Mouse (Mus musculus): Measurements from ENCODE around the gene Scn9a. TPM values are rescaled to one million over a fixed set of nuclear protein-coding genes. Genes with fewer than 3 reads are reported as not detected.

Scn9a gene
- polyA plus RNA-seq, 2 experiments = 0.12 to 0.35 TPM

DNA sequence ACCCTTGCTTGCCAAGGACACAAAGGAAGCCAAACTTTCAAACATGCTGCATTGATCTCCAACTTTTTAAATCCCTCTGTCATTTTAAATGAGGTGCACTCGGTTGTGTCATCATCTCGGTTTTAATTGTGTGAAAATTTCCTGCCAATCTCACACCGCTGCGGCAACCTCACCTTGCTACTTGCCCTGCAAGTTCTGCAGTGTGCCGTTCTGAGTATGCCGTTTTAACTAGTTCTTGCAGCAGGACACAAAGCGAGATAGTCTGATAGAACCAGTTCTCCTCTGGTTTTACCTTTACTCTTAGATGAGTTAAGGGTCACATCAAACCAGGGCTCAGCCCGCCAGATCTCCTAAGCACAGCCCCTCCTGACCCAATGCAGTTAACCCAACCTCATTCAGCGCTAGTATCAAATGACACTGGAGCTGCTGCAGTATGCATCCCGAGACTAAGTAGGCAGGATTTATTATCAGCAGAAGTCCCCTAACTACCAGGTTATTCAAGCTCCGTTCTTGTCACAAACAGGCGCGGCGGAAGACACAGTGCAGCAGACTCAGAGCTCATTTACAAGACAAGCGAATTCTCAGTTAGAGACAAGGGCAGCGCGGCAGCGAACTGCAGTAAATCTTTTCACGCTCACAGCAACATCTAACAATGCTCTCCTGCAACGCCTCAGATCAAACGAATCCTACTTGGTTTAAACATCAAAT lies 194.8 kb downstream of the Scn9a start:
- DNase-seq (ENCODE audit: low spot score) (peak; percentile 5), ATAC-seq (ENCODE audit: low FRiP score, low read depth) (no peak)
- H3K4me1 ChIP-seq (ENCODE audit: control insufficient read depth, insufficient read depth, low read length) = 0 out of 2 replicates have a peak, but pooled peaks cover 2% of the 10 kb centered on the region
- H3K27me3 ChIP-seq (ENCODE audit: control insufficient read depth, insufficient read depth, low read length) = no peaks in the 10 kb centered on the region
- no peak overlapping the region for H3K27ac ChIP-seq (replicated peaks; ENCODE audit: low read depth, low read length)
- H3K4me3 ChIP-seq (replicated peaks; ENCODE audit: low read length) = peak overlapping the region; percentile 23
- H3K9me3 ChIP-seq (ENCODE audit: control insufficient read depth, low read length) = no peaks in the 10 kb centered on the region
- TF ChIP-seq POLR2A (IDR thresholded peaks at IDR 0.05; ENCODE audit: borderline replicate concordance, extremely low read depth, insufficient read depth, insufficient read length) = no peak
- 4% methylated on average over 21 of the region's 21 CpGs for WGBS
- H3K9ac ChIP-seq (ENCODE audit: low read depth, low read length, severe bottlenecking) = peak overlapping the region; percentile 26; the same call in 1 of the 2 replicates
- peak overlapping the region; percentile 54 for H3K4me2 ChIP-seq (replicated peaks; ENCODE audit: low read depth, low read length, severe bottlenecking)
- no peaks in the 10 kb centered on the region for H3K36me3 ChIP-seq (ENCODE audit: control insufficient read depth, insufficient read depth, low read length)

DNA sequence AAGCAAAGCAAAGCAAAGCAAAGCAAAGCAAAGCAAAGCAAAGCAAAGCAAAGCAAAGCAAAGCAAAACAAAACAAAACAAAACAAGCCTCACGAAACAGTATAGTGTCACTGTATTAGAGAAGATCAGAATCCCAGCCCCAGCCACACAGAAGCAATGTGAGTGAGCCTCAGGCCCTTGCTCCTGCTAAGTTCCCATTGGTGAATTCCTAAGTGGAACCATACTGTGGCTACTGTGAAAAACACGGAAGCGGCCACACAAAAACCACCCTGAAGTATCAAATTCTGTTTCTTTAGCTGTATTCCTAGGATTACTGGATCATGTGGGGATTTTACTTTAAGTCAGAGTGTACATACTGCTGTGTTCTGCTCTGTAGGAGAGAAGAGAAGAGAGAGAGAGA lies 198.5 kb downstream of the Scn9a start:
- H3K4me3 ChIP-seq (replicated peaks; ENCODE audit: low read length) = no peak overlapping the region
- peak; percentile 9 for DNase-seq (ENCODE audit: low spot score)
- no peak for TF ChIP-seq POLR2A (IDR thresholded peaks at IDR 0.05; ENCODE audit: borderline replicate concordance, extremely low read depth, insufficient read depth, insufficient read length)
- no peaks in the 10 kb centered on the region for H3K36me3 ChIP-seq (ENCODE audit: control insufficient read depth, insufficient read depth, low read length)
- H3K9me3 ChIP-seq (ENCODE audit: control insufficient read depth, low read length) = no peaks in the 10 kb centered on the region
- no peak for ATAC-seq (ENCODE audit: low FRiP score, low read depth)
- no peak overlapping the region for H3K4me2 ChIP-seq (replicated peaks; ENCODE audit: low read depth, low read length, severe bottlenecking)
- H3K27me3 ChIP-seq (ENCODE audit: control insufficient read depth, insufficient read depth, low read length) = no peaks in the 10 kb centered on the region
- WGBS = 31% methylated on average over 3 of the region's 3 CpGs
- no peak overlapping the region for H3K27ac ChIP-seq (replicated peaks; ENCODE audit: low read depth, low read length)
- H3K9ac ChIP-seq (ENCODE audit: low read depth, low read length, severe bottlenecking) = no peak overlapping the region
- H3K4me1 ChIP-seq (ENCODE audit: control insufficient read depth, insufficient read depth, low read length) = 0 out of 2 replicates have a peak, but pooled peaks cover 2% of the 10 kb centered on the region

Other genes starting within 250 kb of the Scn9a start
- 1.5 and 1.7 TPM in 2 replicates for gene Scn1a, start 194.1 kb downstream of the Scn9a start, polyA plus RNA-seq (2012; rRNA removed)
- 1.1 and 2.0 TPM in 2 replicates for gene Scn1a, start 194.1 kb downstream of the Scn9a start, polyA plus RNA-seq (2014; fragmentation: Nextera tagmentation; extraction: Ambion mirVana)
- gene Scn7a, start 150.0 kb upstream of the Scn9a start, polyA plus RNA-seq (2012; rRNA removed) = 0.16 and 0.22 TPM in 2 replicates
- 0.10 and 0.12 TPM in 2 replicates for gene Scn7a, start 150.0 kb upstream of the Scn9a start, polyA plus RNA-seq (2014; fragmentation: Nextera tagmentation; extraction: Ambion mirVana)